Mouse (Mus musculus) thymus, adult 2 months (tissue): ENCODE measurements around the gene Phykpl.

Experiments used
- CTCF ChIP-seq: fragments of 200-500 bp; IDR thresholded peaks from 2 replicates; pipeline ENCODE4 v1.5.1; 2012; ENCODE audit warnings: mild to moderate bottlenecking, control low read depth, low read length, moderate library complexity, borderline replicate concordance; ENCODE audit not compliant: control insufficient read depth, poor library complexity, insufficient read depth; ENCODE audit errors: extremely low read depth
- POLR2A ChIP-seq: fragments of 200-500 bp; IDR thresholded peaks from 2 replicates; pipeline ENCODE4 v1.6.1; 2012; ENCODE audit warnings: mild to moderate bottlenecking, low read length, control low read depth, moderate library complexity; ENCODE audit not compliant: control insufficient read depth, poor library complexity, insufficient read depth; ENCODE audit errors: extremely low read depth

- TF ChIP-seq POLR2A: no peak
- TF ChIP-seq CTCF: no peak
Measured at GRCm38 (mm10) chr11:51617693-51618092, 33.1 kb downstream of the Phykpl start.
